Mouse (Mus musculus) heart, postnatal 10 days (tissue): Measurements from ENCODE around the gene Myo15b. TPM values are rescaled to one million over a fixed set of nuclear protein-coding genes. Genes with fewer than 3 reads are reported as not detected.

Experiments used
- DNase-seq, 2 experiments: peaks; one replicate each; pipeline ENCODE4 v3.0.0; 2021
- intact Hi-C: fragments of 180-260 bp; cut with DNase I; formaldehyde crosslinking; loops from one replicate; pipeline ENCODE4 v1.15.1; 2025
- total RNA-seq, 2 experiments: library from RNA; stranded (reverse); gene quantifications; 2 replicates each; pipeline ENCODE4 v1.2.3; 2021

The Myo15b gene
- total RNA-seq, 2 experiments from 2014 or later: 0.17 to 0.22 TPM

DNA sequence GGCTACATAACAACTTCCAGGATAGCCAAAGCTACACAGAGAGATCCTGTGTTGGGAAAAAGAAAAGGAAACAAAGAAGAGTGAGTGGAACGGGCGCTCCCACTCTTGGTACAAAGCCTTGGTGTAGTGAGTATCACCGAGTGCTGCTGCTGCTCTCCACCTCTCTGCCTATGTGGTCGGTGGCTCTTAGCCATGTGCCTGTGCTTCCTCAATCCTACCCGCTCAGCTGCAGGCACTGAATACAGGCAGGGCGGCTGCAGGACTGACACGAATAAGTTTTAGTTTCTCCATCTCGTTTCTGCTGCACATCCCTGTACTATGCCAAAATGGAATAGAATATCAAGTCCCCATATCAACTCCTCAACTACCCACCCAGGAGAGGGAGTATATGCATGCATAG, 70.8 kb downstream of the Myo15b start:
- no peak for DNase-seq
- intact Hi-C loops: no loop called here

DNA sequence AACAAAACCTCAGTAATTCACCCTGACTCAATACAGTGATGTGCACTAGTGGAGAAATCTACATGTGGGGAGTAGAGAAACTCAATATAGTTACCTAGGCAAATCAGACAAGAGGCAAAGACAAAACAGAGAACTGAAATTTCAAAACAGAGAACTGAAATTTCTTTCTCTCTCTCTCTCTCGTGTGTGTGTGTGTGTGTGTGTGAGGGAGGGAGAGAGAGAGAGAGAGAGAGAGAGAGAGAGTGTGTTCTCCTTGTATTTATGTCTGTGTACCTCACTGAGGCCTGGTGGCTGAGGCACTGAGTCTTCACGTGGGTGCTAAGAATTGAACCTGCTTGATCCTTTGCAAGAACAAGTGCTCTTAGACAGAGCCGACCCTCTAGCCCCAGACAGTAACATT, 71.6 kb downstream of the Myo15b start:
- DNase-seq: no peak
- intact Hi-C loops: no loop called here

DNA sequence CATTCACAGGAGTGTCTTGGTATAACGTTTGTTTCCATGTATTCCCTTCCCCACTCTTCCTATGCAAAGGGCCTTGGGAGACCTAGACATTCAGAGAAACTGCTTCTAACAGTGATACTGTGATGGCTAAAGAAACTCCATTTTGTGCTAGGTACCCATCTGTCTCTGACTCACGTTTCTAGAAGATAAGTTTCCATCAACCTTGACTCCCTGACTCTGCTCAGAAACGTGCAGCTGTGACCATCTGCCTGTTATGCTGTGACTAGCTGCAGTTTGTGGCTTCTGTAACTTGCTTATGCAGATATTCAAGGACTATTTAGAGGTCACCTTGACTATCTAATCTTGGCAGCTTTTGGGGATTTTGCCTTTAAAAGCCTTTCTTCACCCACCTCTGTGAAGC, 73.0 kb downstream of the Myo15b start:
- DNase-seq: no peak
- intact Hi-C loops: no loop called here

DNA sequence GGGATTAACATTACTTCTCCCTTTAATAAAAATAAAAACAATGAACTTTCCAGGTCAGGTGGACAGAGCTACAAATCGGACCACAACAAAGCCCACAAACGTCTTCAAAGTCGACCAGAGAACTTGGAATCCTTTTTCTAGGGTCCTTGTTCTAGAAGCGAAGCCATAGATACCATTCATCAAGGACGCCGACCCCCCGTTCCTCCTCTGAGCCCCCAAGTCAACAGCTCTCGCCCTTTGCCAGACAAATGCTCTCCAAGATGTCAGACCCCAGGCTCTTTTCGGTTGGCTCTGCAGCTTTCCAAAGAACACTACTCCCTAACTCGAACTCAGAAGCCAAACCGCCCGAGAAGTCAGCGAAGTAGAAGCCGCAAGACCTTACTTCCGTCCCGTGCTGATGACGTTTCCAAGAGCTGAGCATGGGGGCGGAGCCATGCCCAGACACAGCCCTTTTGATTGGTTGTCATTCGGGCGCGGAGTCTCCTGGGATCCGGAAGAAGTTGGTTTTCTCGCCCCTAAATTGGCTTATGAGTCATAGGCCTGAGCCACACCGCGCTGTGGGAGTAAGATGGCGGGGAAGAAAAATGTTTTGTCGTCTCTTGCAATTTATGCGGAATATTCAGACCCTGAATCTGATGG, 75.0 kb downstream of the Myo15b start, which contains the start of the genes Sap30bp and Recql5:
TSS of gene Sap30bp (plus strand) at position 175 of the 639 bp plus-strand sequence.
TSS of gene Recql5 (minus strand) at position 370 of the 639 bp plus-strand sequence.
- intact Hi-C loops: no loop called here

DNA sequence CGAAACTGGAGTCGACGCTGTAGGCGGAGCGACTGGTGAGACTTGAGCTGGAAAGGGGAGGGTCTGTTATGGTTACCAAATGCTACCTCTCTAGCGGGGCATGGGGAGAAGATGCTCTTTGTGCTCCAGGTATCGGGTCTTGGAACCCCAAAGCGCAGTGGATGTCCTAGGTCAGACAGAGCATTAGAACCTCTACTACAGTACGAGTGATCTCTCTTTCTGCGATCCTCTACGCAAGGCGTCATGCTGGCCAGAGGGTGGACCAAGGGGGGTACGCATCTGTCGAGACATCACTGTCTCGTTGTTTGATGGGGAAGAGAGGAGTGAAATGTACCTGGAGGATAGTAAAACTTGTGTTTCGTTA, 75.5 kb downstream of the Myo15b start:
- intact Hi-C loops: no loop called here
- DNase-seq: no peak

More for the DNA sequence above, 75.0 kb downstream of the Myo15b start, which contains the start of the genes Sap30bp and Recql5:
- DNase-seq: peak; percentile 98 to 99

DNA sequence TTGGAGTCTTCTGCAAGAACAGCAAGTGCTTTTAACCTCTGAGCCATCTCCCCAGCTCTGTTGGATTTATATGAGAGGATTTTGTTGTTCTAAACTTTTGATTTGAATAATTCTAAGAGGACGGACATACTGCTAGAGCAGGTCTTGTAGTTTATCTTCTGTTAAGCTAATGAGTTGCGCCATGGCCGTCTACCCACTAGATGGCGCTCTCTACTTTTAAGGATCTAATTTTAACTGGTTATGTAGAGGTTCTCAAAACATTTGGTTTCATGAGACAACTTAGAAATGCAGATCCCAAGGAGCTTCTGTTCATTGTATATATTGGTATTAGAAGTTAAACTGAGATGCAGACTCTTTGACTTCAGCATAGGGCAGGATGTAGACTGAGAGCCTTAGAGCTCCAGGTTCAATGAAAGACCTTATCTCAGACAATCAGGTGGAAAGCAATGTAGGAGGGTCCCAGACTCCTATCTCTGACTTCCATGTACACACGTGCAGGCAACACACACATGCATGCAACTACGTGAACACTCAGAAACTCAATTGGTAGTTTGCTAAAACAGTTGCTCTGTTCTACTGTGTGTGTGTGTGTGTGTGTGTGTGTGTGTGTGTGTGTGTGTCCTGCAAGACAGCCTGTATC, 81.6 kb downstream of the Myo15b start:
- peak; percentile 71 to 82 for DNase-seq
- intact Hi-C loops: loop anchor here (1.0 to 5.0 kb wide), 3 partner anchors 59 to 190 kb away; no protein-coding TSS in a partner anchor

DNA sequence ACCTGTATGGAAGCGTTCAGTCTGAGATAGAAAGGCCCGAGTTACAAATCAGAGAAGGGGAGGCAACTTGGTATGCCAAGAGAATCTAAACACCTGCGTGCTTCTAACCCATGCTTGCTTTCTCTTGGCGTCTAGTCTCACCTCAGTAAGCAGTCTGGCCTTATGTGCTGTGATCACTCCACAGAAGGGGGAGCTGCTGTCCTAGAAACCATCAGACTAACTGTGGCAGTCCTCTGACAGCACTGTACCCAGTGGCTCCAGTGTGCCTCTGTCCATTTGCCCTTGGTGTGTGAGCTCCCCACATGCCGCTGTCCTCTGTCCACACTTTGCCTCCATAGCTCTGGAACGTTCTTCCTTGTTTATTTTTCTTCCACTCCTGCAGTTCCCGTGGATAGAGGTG, 83.8 kb downstream of the Myo15b start:
- intact Hi-C loops: loop anchor here (5.0 kb wide), 1 partner anchor 140 kb away; no protein-coding TSS in a partner anchor
- DNase-seq: no peak

Other genes with a start within 250 kb of the Myo15b start
- 10 to 100 TPM; 37.6 to 38.8 TPM for gene Mif4gd, start 245.4 kb upstream of the Myo15b start, total RNA-seq
- gene Slc25a19, start 230.1 kb upstream of the Myo15b start, total RNA-seq: 10 to 100 TPM; 40.3 to 41.1 TPM
- 100 to 1,000 TPM; 122 to 144 TPM for gene Grb2, start 149.8 kb upstream of the Myo15b start, total RNA-seq
- 100 to 1,000 TPM; 106 to 116 TPM for gene Tmem94, start 93.0 kb upstream of the Myo15b start, total RNA-seq
- 10 to 100 TPM; 59.4 to 60.9 TPM for gene Caskin2, start 44.8 kb upstream of the Myo15b start, total RNA-seq
- 10 to 100 TPM; 10.5 to 15.0 TPM for gene Tsen54, start 43.7 kb upstream of the Myo15b start, total RNA-seq
- gene Llgl2, start 34.4 kb upstream of the Myo15b start, total RNA-seq: 10 to 100 TPM; 17.9 to 18.2 TPM
- gene Smim5, start 41.6 kb downstream of the Myo15b start, total RNA-seq: 10 to 100 TPM; 28.7 to 43.3 TPM
- under 1 TPM; 0.37 to 0.45 TPM for gene Smim6, start 53.6 kb downstream of the Myo15b start, total RNA-seq
- gene Sap30bp, start 74.9 kb downstream of the Myo15b start, total RNA-seq: 10 to 100 TPM; 26.6 to 26.7 TPM
- gene Recql5, start 75.1 kb downstream of the Myo15b start, total RNA-seq: 10 to 100 TPM in 1 of 2 experiments, 1 to 10 TPM in 1; 8.3 to 10.9 TPM
- 1 to 10 TPM; 4.8 to 5.5 TPM for gene Itgb4, start 116.3 kb downstream of the Myo15b start, total RNA-seq
- gene Galk1, start 154.3 kb downstream of the Myo15b start, total RNA-seq: 10 to 100 TPM; 31.7 to 33.1 TPM
- gene H3f3b, start 169.6 kb downstream of the Myo15b start, total RNA-seq: 100 to 1,000 TPM; 338 to 393 TPM
- gene Unk, start 171.9 kb downstream of the Myo15b start, total RNA-seq: 10 to 100 TPM; 16.3 to 17.0 TPM
- gene Unc13d, start 219.6 kb downstream of the Myo15b start, total RNA-seq: 1 to 10 TPM in 1 of 2 experiments, under 1 TPM in 1; 0.52 to 1.0 TPM
- gene Wbp2, start 228.6 kb downstream of the Myo15b start, total RNA-seq: 10 to 100 TPM; 96.6 to 99.5 TPM